Mouse (Mus musculus) G1E-ER4 (cell line): ENCODE results near the gene Srgap1. TPM values are rescaled to one million over a fixed set of nuclear protein-coding genes. Genes with fewer than 3 reads are reported as not detected.

Experiments used
- GATA1 ChIP-seq: IDR thresholded peaks from one replicate; pipeline ENCODE4 v1.8.0; 2012; ENCODE audit warnings: low read length, inconsistent platforms
- polyA plus RNA-seq: library from polyadenylated mRNA; stranded (reverse); fragments of >175 nt; gene quantifications from 2 replicates; pipeline ENCODE4 v1.2.3, GENCODE M21; 2012

Srgap1 gene
- polyA plus RNA-seq, 1 experiment, result not detected

GRCm38 (mm10) chr10:121994660-121995059 is 52.5 kb downstream of the Srgap1 start:
- TF ChIP-seq GATA1, result no peak

GRCm38 (mm10) chr10:121992609-121993008 is 54.5 kb downstream of the Srgap1 start:
- no peak for TF ChIP-seq GATA1

GRCm38 (mm10) chr10:121986997-121987396 is 60.1 kb downstream of the Srgap1 start:
- no peak for TF ChIP-seq GATA1

GRCm38 (mm10) chr10:121984887-121985286 is 62.2 kb downstream of the Srgap1 start:
- TF ChIP-seq GATA1, result no peak

GRCm38 (mm10) chr10:121983993-121984610 is 63.0 kb downstream of the Srgap1 start:
- TF ChIP-seq GATA1, result no peak

- no peak for TF ChIP-seq GATA1
These were observed 71.8 kb downstream of the Srgap1 start for GRCm38 (mm10) chr10:121975330-121975729.

- no peak for TF ChIP-seq GATA1
These were observed 72.5 kb downstream of the Srgap1 start for GRCm38 (mm10) chr10:121974591-121974990.

GRCm38 (mm10) chr10:121973281-121973680 is 73.8 kb downstream of the Srgap1 start:
- no peak for TF ChIP-seq GATA1

GRCm38 (mm10) chr10:121972249-121972892 is 74.7 kb downstream of the Srgap1 start:
- TF ChIP-seq GATA1, result no peak

- TF ChIP-seq GATA1, result no peak
These were observed 75.5 kb downstream of the Srgap1 start for GRCm38 (mm10) chr10:121971658-121972057.

GRCm38 (mm10) chr10:121970912-121971311 is 76.2 kb downstream of the Srgap1 start:
- TF ChIP-seq GATA1, result no peak

GRCm38 (mm10) chr10:121964114-121964513 is 83.0 kb downstream of the Srgap1 start:
- no peak for TF ChIP-seq GATA1

- TF ChIP-seq GATA1, result no peak
These were observed 85.1 kb downstream of the Srgap1 start for GRCm38 (mm10) chr10:121962053-121962452.

GRCm38 (mm10) chr10:121961121-121961893 is 85.8 kb downstream of the Srgap1 start:
- no peak for TF ChIP-seq GATA1

GRCm38 (mm10) chr10:121958741-121959140 is 88.4 kb downstream of the Srgap1 start:
- TF ChIP-seq GATA1, result no peak

GRCm38 (mm10) chr10:121956505-121956904 is 90.6 kb downstream of the Srgap1 start:
- no peak for TF ChIP-seq GATA1
